Mouse (Mus musculus): ENCODE measurements around the gene Adam19.
A peak's percentile ranks its signal among the peaks of the same experiment; 100 is the strongest.

Gene Adam19

GRCm38 (mm10) chr11:46073850-46074688 lies 18.3 kb downstream of the Adam19 start:
- DNase-seq: no peak

- DNase-seq: no peak
These were observed 19.7 kb downstream of the Adam19 start for GRCm38 (mm10) chr11:46075507-46075906.

- no peak for DNase-seq
These were observed 20.8 kb downstream of the Adam19 start for GRCm38 (mm10) chr11:46076442-46077158.

GRCm38 (mm10) chr11:46077304-46077703 lies 21.5 kb downstream of the Adam19 start:
- no peak for DNase-seq

GRCm38 (mm10) chr11:46077732-46078375 lies 22.1 kb downstream of the Adam19 start:
- DNase-seq: no peak

GRCm38 (mm10) chr11:46081075-46081474 lies 25.3 kb downstream of the Adam19 start:
- no peak for DNase-seq

GRCm38 (mm10) chr11:46083405-46083804 lies 27.6 kb downstream of the Adam19 start:
- no peak for DNase-seq

- DNase-seq: no peak
These were observed 28.1 kb downstream of the Adam19 start for GRCm38 (mm10) chr11:46083835-46084444.

- no peak for DNase-seq
These were observed 28.8 kb downstream of the Adam19 start for GRCm38 (mm10) chr11:46084568-46084967.

- DNase-seq: no peak
These were observed 29.8 kb downstream of the Adam19 start for GRCm38 (mm10) chr11:46085398-46086163.

- DNase-seq: no peak
These were observed 30.7 kb downstream of the Adam19 start for GRCm38 (mm10) chr11:46086446-46086845.

GRCm38 (mm10) chr11:46089081-46089713 lies 33.4 kb downstream of the Adam19 start:
- DNase-seq: no peak

GRCm38 (mm10) chr11:46090036-46090725 lies 34.4 kb downstream of the Adam19 start:
- no peak for DNase-seq

- DNase-seq: no peak
These were observed 35.3 kb downstream of the Adam19 start for GRCm38 (mm10) chr11:46090951-46091667.

- peak; percentile 31 for DNase-seq
These were observed 36.3 kb downstream of the Adam19 start for GRCm38 (mm10) chr11:46092121-46092520.

GRCm38 (mm10) chr11:46095477-46096264 lies 39.9 kb downstream of the Adam19 start:
- no peak for DNase-seq

GRCm38 (mm10) chr11:46096265-46096649 lies 40.5 kb downstream of the Adam19 start:
- DNase-seq: no peak

GRCm38 (mm10) chr11:46097062-46097461 lies 41.3 kb downstream of the Adam19 start:
- DNase-seq: no peak

- no peak for DNase-seq
These were observed 46.3 kb downstream of the Adam19 start for GRCm38 (mm10) chr11:46102107-46102506.

- no peak for DNase-seq
These were observed 51.3 kb downstream of the Adam19 start for GRCm38 (mm10) chr11:46107046-46107445.
